Mouse (Mus musculus) neural tube, embryonic 11.5 days (tissue): ENCODE results near the gene Sec11a. TPM values are rescaled to one million over a fixed set of nuclear protein-coding genes. Genes with fewer than 3 reads are reported as not detected.
A peak's percentile ranks its signal among the peaks of the same experiment; 100 is the strongest.

Experiments
- ATAC-seq: fragments of 200-750 bp; cut with Nextera tagmentation; 2 replicates; pipeline ENCODE4 v1.8.0; 2017; ENCODE audit warnings: moderate number of reproducible peaks, mild to moderate bottlenecking, moderate TSS enrichment, moderate library complexity; ENCODE audit not compliant: insufficient read depth, low FRiP score, low TSS enrichment
- DNase-seq: peaks from one replicate; pipeline ENCODE4 v3.0.0-alpha.2; 2015; ENCODE audit warnings: low spot score
- H3K27ac ChIP-seq: fragments of 300-500 bp; sonication (generic); 2 replicates; pipeline ENCODE4 v1.5.1; 2014; ENCODE audit warnings: low read depth, mild to moderate bottlenecking, low read length
- H3K27me3 ChIP-seq: fragments of 300-500 bp; sonication (generic); 2 replicates; pipeline ENCODE4 v1.6.1; 2014; ENCODE audit warnings: mild to moderate bottlenecking, low read length, mixed read lengths; ENCODE audit not compliant: control insufficient read depth, insufficient read depth
- H3K36me3 ChIP-seq: fragments of 300-500 bp; sonication (generic); 2 replicates; pipeline ENCODE4 v1.6.1; 2014; ENCODE audit warnings: mild to moderate bottlenecking, low read length, moderate library complexity, mixed read lengths; ENCODE audit not compliant: control insufficient read depth, insufficient read depth
- H3K4me1 ChIP-seq: fragments of 300-500 bp; sonication (generic); 2 replicates; pipeline ENCODE4 v1.6.1; 2014; ENCODE audit warnings: low read length, mixed read lengths; ENCODE audit not compliant: control insufficient read depth, insufficient read depth
- H3K4me2 ChIP-seq: fragments of 300-500 bp; sonication (generic); 2 replicates; pipeline ENCODE4 v1.6.1; 2014; ENCODE audit warnings: low read depth, mild to moderate bottlenecking, moderate library complexity
- H3K4me3 ChIP-seq: fragments of 300-500 bp; sonication (generic); 2 replicates; pipeline ENCODE4 v1.5.1; 2014; ENCODE audit warnings: low read depth, low read length
- H3K9ac ChIP-seq: fragments of 300-500 bp; sonication (generic); 2 replicates; pipeline ENCODE4 v1.6.1; 2014; ENCODE audit warnings: mild to moderate bottlenecking, low read length
- H3K9me3 ChIP-seq: fragments of 300-500 bp; sonication (generic); 2 replicates; pipeline ENCODE4 v1.6.1; 2016; ENCODE audit warnings: low read length; ENCODE audit not compliant: control insufficient read depth
- WGBS: fragments of 180-500 bp; shearing (Covaris S2); extraction: QIAGEN DNeasy Blood & Tissue Kit; methylation state at CpG from one replicate; pipeline ENCODE4 v1.1.7; 2014; 5-methylcytosine and 5-hydroxymethylcytosine counted together
- polyA plus RNA-seq: library from polyadenylated mRNA; unstranded; fragments of >200 nt; fragmentation: Nextera tagmentation; extraction: Ambion mirVana; gene quantifications from 2 replicates; pipeline ENCODE4 v1.2.1, GENCODE M21; 2014

The Sec11a gene
- polyA plus RNA-seq, 1 experiment from 2014 or later: 181 TPM

DNA sequence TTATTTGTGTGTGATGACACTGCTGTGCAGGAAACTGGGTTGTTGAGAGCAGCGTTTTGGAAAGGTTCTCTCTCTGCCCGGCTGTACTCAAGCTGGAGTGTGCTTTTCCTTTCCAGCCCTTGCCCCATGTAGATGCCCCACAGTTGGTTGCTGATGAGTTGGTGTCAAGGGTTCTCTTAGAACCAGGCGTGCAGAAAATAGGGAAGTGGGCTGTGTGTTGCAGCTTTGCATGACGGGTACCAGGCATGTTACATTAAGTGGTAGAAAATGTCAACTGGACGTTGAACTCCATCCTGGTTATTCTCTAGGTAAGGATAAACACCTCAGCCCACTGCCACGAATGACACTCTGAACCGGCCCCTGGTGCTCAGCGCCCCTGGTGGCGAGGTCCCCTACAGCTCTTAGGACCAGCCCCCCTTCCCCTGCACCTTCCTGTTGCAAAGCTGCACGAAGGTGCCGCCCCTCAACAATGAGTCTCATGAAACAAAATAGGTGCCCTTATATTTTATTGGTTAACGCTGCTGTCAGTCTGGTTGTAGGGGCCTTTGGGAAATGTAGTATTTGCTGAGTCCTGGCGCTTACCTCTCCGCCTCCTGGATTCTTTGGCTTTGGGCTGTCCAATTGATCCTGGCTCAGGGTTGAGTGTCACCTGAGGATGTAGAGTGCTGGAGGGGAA lies 64.6 kb downstream of the Sec11a start:
- no peak overlapping the region for H3K4me3 ChIP-seq
- H3K9me3 ChIP-seq: no peaks in the 10 kb centered on the region
- WGBS: 27% methylated on average over 14 of the region's 14 CpGs
- H3K4me1 ChIP-seq: no peaks in the 10 kb centered on the region
- H3K27ac ChIP-seq: no peak overlapping the region
- no peaks in the 10 kb centered on the region for H3K27me3 ChIP-seq
- DNase-seq: peak; percentile 42
- no peaks in the 10 kb centered on the region for H3K36me3 ChIP-seq
- no peak overlapping the region for H3K9ac ChIP-seq
- H3K4me2 ChIP-seq: peak overlapping the region; percentile 25; the same call in 1 of the 2 replicates
- ATAC-seq: peak; percentile 45; the same call in 1 of the 2 replicates

DNA sequence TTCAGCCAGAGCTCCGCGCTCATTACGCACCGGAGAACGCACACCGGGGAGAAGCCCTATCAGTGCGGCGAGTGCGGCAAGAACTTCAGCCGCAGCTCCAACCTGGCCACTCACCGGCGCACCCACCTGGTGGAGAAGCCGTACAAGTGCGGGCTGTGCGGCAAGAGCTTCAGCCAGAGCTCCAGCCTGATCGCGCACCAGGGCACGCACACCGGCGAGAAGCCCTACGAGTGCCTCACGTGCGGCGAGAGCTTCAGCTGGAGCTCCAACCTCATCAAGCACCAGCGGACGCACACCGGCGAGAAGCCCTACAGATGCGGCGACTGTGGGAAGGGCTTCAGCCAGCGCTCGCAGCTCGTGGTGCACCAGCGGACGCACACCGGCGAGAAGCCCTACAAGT lies 71.9 kb downstream of the Sec11a start:
- ATAC-seq: no peak
- Histone ChIP-seq H3K4me2 (no peak overlapping the region), H3K4me1 (no peaks in the 10 kb centered on the region), H3K4me3 (no peak overlapping the region), H3K9ac (no peak overlapping the region), H3K9me3 (no peaks in the 10 kb centered on the region), H3K27ac (no peak overlapping the region), H3K36me3 (peaks cover 17% of the 10 kb centered on the region), H3K27me3 (peaks cover 10% of the 10 kb centered on the region; the same call in 1 of the 2 replicates)
- WGBS: 23% methylated on average over 37 of the region's 37 CpGs
- DNase-seq: no peak

DNA sequence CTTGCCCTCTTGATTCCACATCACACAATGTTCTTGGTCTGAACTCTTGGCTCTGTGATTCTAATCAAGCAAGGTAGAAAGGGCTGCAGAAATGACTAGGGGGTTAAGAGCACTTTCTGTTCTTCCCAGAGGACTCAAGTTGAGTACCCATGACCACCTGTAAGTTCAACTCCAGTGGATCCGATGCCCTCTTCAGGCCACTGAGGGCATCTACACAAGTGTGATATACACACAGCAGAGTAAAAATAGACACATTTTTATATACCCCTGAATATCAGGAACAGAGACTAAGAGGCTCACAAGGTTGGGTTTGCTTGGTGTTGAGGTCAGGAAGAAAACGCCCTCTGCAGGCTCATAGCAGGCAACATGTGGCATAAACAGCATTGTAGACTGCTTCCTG lies 73.9 kb downstream of the Sec11a start:
- Histone ChIP-seq H3K4me2 (no peak overlapping the region), H3K36me3 (peaks cover 17% of the 10 kb centered on the region), H3K4me3 (no peak overlapping the region), H3K4me1 (no peaks in the 10 kb centered on the region), H3K9me3 (no peaks in the 10 kb centered on the region), H3K27ac (no peak overlapping the region), H3K9ac (no peak overlapping the region), H3K27me3 (peaks cover 10% of the 10 kb centered on the region; the same call in 1 of the 2 replicates)
- ATAC-seq: no peak
- no peak for DNase-seq
- 93% methylated on average over 2 of the region's 2 CpGs for WGBS

DNA sequence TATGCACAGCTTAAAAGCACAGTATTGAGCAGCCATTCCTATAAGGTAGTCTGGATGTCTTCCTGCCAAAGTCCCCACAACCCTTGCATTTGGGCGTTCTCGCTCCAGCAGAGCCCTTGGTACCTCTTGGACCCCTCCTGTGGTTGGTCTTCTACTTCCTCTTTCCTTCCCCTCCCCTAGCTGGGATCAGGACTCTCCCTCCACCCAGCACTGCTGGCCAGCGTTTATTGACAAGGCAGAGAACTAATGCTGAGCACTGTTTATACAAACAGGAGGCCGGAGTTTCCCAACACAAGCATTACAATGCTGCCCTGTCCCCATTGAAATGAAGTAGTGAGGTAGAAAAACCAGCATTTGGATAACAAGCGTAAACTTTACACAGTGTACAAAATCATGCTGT lies 74.5 kb downstream of the Sec11a start:
- Histone ChIP-seq H3K9ac (no peak overlapping the region), H3K27me3 (peaks cover 10% of the 10 kb centered on the region; the same call in 1 of the 2 replicates), H3K27ac (no peak overlapping the region), H3K4me1 (no peaks in the 10 kb centered on the region), H3K4me2 (no peak overlapping the region), H3K36me3 (peaks cover 17% of the 10 kb centered on the region), H3K4me3 (no peak overlapping the region), H3K9me3 (no peaks in the 10 kb centered on the region)
- DNase-seq (no peak), ATAC-seq (no peak)
- WGBS: 88% methylated on average over 5 of the region's 5 CpGs

DNA sequence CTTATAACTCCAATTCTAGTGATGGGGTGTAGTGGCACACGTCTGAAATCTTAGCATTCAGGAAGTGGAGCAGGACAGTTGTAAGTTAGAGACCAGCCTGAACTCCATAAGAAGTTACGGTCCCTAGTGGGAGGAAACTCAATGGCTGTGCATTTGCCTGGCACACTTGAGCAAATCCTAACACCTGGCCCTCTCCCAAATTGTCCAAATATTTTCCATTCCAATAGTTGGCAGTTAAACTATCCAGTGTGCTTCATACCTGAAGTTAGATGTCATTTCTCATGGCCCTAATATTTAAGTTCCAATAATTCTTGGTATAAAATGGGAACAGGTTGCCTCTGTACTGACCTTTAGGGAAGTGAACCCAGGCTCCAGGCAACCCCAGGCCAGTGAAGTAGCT lies 78.9 kb downstream of the Sec11a start:
- ATAC-seq: no peak
- H3K4me2 ChIP-seq: no peak overlapping the region
- no peak overlapping the region for H3K9ac ChIP-seq
- H3K9me3 ChIP-seq: no peaks in the 10 kb centered on the region
- no peaks in the 10 kb centered on the region for H3K27me3 ChIP-seq
- no peak overlapping the region for H3K4me3 ChIP-seq
- no peaks in the 10 kb centered on the region for H3K4me1 ChIP-seq
- peaks cover 12% of the 10 kb centered on the region; the same call in 1 of the 2 replicates for H3K36me3 ChIP-seq
- DNase-seq: no peak
- 91% methylated on average over 2 of the region's 2 CpGs for WGBS
- H3K27ac ChIP-seq: no peak overlapping the region

DNA sequence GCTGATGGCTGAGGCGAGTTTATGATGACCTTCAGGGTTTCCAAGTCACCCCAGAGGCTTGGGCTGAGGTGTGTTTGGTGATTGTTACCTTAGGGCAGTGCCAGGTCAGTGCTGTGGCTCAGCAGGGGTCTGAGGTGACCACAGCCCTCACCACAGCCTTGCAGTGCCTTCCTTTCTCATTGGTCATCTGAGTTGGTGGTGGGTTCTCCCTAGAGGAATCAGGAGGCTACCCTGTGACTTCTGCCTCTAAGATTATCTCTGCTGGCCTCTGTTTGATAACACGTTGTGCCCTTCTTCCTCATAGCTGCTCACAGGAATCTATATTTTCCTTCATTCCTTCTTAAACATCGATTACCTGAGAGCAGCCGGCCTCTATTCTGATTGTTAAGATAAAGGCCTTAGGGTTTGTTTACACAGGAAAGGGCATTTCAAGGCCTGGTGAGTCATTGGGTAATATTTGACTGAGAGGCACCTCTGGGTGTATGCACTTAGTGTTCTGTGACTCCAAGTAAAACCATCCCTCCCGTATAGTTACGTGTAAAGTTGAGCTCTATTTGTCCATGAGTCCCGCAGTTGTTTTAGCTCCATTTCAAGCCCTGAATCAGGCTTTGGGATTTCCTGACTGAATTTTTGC lies 80.9 kb downstream of the Sec11a start:
- ATAC-seq (no peak), DNase-seq (no peak)
- 91% methylated on average over 7 of the region's 7 CpGs for WGBS
- Histone ChIP-seq H3K4me1 (no peaks in the 10 kb centered on the region), H3K4me2 (no peak overlapping the region), H3K27me3 (no peaks in the 10 kb centered on the region), H3K36me3 (peaks cover 5% of the 10 kb centered on the region; the same call in 1 of the 2 replicates), H3K4me3 (no peak overlapping the region), H3K9me3 (no peaks in the 10 kb centered on the region), H3K9ac (no peak overlapping the region), H3K27ac (no peak overlapping the region)

DNA sequence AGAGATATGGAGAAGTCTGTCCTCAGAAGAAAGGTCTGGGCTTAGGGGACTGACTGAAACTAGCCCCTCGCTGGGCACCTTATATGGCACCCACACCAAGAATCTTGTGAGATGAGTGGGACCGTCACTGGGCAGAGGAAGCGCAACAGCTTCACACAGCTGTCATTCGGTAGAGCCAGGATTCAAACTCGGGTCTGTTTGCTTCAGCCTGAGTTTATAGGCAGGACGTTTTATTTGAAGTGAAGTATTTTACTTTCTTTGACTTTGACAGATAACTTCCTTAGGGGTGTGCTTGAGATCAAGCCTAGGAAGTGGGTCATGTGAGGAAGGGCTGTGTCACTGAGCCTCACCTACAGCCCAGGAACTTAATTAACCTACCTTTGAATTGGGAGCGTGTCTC lies 82.1 kb downstream of the Sec11a start:
- Histone ChIP-seq H3K36me3 (peaks cover 5% of the 10 kb centered on the region; the same call in 1 of the 2 replicates), H3K27ac (no peak overlapping the region), H3K9me3 (no peaks in the 10 kb centered on the region), H3K4me3 (no peak overlapping the region), H3K4me2 (no peak overlapping the region), H3K27me3 (no peaks in the 10 kb centered on the region), H3K4me1 (no peaks in the 10 kb centered on the region), H3K9ac (no peak overlapping the region)
- ATAC-seq (no peak), DNase-seq (no peak)
- 96% methylated on average over 7 of the region's 7 CpGs for WGBS

DNA sequence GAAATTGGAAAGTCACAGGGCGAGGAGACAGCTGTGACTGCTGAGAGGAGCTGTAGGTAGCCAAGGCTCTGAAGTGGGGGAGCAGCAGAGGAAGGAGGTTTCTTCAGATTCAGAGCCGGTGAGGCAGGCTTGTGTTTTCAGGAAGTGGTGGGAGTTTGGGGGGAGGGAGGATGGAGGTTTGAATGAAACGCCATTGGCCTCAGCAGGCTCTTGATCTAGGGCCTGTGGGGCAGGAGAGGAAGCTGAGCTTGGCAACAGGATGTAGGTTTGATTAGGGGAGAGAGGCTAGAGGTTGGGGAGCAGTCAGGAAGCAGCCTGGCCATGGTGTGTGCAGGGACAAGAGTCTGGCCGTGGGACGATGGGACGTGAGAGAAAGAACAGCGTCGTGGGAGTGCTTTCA lies 82.7 kb downstream of the Sec11a start:
- H3K36me3 ChIP-seq: peaks cover 5% of the 10 kb centered on the region; the same call in 1 of the 2 replicates
- ATAC-seq (no peak), DNase-seq (no peak)
- H3K4me3 ChIP-seq: no peak overlapping the region
- no peak overlapping the region for H3K9ac ChIP-seq
- H3K4me2 ChIP-seq: no peak overlapping the region
- WGBS: 88% methylated on average over 8 of the region's 8 CpGs
- no peaks in the 10 kb centered on the region for H3K27me3 ChIP-seq
- H3K4me1 ChIP-seq: no peaks in the 10 kb centered on the region
- no peak overlapping the region for H3K27ac ChIP-seq
- no peaks in the 10 kb centered on the region for H3K9me3 ChIP-seq

DNA sequence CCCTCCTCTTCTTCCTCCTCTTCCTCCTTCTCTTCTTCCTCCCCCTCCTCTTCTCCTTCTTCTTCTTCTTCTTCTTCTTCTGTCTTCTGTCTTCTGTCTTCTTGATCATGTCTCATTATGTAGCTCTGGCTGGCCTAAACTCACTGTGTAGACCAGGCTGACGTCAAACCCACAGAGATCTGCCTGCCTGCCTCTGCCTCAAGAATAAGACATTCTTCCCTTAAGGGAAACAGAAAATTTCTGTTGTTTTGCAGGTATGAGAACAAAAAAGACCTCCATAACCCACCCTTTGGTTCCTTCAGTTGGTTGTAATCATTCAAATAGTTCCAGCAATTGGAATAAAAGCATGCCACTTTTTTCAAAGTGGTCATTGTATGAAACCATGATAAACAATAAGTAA lies 83.4 kb downstream of the Sec11a start:
- Histone ChIP-seq H3K4me2 (no peak overlapping the region), H3K9me3 (no peaks in the 10 kb centered on the region), H3K27ac (no peak overlapping the region), H3K4me3 (no peak overlapping the region), H3K9ac (no peak overlapping the region), H3K36me3 (peaks cover 5% of the 10 kb centered on the region; the same call in 1 of the 2 replicates), H3K27me3 (no peaks in the 10 kb centered on the region), H3K4me1 (no peaks in the 10 kb centered on the region)
- 78% methylated on average over 1 of the region's 1 CpGs for WGBS
- ATAC-seq (no peak), DNase-seq (no peak)
